Mouse (Mus musculus) embryonic facial prominence, embryonic 13.5 days (tissue): Measurements from ENCODE around the gene D10Wsu102e. TPM values are rescaled to one million over a fixed set of nuclear protein-coding genes. Genes with fewer than 3 reads are reported as not detected.
A peak's percentile ranks its signal among the peaks of the same experiment; 100 is the strongest.
"Not testable (repeated sequence)": the region's sequence is repeated elsewhere in the genome, so short reads cannot be mapped to it uniquely, and the experiment has no call there.

Source experiments
- ATAC-seq: fragments of 200-750 bp; cut with Nextera tagmentation; 2 replicates; pipeline ENCODE4 v1.8.0; 2017; ENCODE audit warnings: low read depth; ENCODE audit not compliant: insufficient number of reproducible peaks, insufficient read depth, low FRiP score, low TSS enrichment
- H3K27ac ChIP-seq: fragments of 300-500 bp; sonication (generic); 2 replicates; pipeline ENCODE4 v1.5.1; 2015; ENCODE audit warnings: moderate library complexity, mild to moderate bottlenecking, inconsistent platforms
- H3K27me3 ChIP-seq: fragments of 300-500 bp; sonication (generic); 2 replicates; pipeline ENCODE4 v1.6.1; 2015; ENCODE audit warnings: mild to moderate bottlenecking, inconsistent platforms
- H3K36me3 ChIP-seq: fragments of 300-500 bp; sonication (generic); 2 replicates; pipeline ENCODE4 v1.6.1; 2015; ENCODE audit warnings: mild to moderate bottlenecking, inconsistent platforms
- H3K4me1 ChIP-seq: fragments of 300-500 bp; sonication (generic); 2 replicates; pipeline ENCODE4 v1.6.1; 2015; ENCODE audit warnings: inconsistent platforms
- H3K4me2 ChIP-seq: fragments of 300-500 bp; sonication (generic); 2 replicates; pipeline ENCODE4 v1.6.1; 2015; ENCODE audit warnings: moderate library complexity, mild to moderate bottlenecking, inconsistent platforms
- H3K4me3 ChIP-seq: fragments of 300-500 bp; sonication (generic); 2 replicates; pipeline ENCODE4 v1.5.1; 2015; ENCODE audit warnings: mild to moderate bottlenecking, inconsistent platforms
- H3K9ac ChIP-seq: fragments of 300-500 bp; sonication (generic); 2 replicates; pipeline ENCODE4 v1.6.1; 2015; ENCODE audit warnings: mild to moderate bottlenecking, inconsistent platforms
- H3K9me3 ChIP-seq: fragments of 300-500 bp; sonication (generic); 2 replicates; pipeline ENCODE4 v1.6.1; 2016; ENCODE audit warnings: inconsistent platforms
- WGBS: fragments of 180-500 bp; shearing (Covaris S2); methylation state at CpG from one replicate; pipeline ENCODE4 v1.1.7; 2015; ENCODE audit warnings: mixed read lengths; 5-methylcytosine and 5-hydroxymethylcytosine counted together
- polyA plus RNA-seq: library from polyadenylated mRNA; unstranded; fragments of >200 nt; fragmentation: Nextera tagmentation; extraction: Ambion mirVana; gene quantifications from 2 replicates; pipeline ENCODE4 v1.2.1, GENCODE M21; 2015

D10Wsu102e gene
- polyA plus RNA-seq, 1 experiment from 2014 or later: 0.83 TPM

DNA sequence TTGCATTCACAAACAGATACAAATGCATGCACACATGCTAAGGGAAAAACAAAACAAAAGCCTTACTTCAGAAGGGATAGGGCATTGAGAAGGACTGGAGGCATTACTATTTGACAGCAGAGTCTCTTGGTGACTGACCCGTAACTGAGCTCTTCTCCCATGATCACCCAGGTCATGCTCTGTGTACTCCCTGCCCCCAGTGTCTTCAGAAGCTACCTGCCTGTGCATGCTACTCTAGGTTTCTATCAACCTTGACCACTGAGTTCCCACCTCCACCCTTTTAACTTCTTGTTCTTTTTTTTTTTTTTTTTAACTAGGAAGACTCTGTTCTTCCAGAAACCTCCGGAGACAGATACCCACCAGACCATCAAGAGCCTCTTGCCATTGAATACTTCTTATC, 9.3 kb upstream of the D10Wsu102e start:
- Histone ChIP-seq H3K4me2 (no peak overlapping the region), H3K27ac (no peak overlapping the region), H3K36me3 (no peaks in the 10 kb centered on the region), H3K9ac (no peak overlapping the region), H3K4me3 (no peak overlapping the region), H3K9me3 (no peaks in the 10 kb centered on the region), H3K27me3 (no peaks in the 10 kb centered on the region; the same call in 1 of the 2 replicates), H3K4me1 (peaks cover 11% of the 10 kb centered on the region)
- ATAC-seq: no peak
- 87% methylated on average over 2 of the region's 2 CpGs for WGBS

- H3K27ac ChIP-seq, H3K27me3 ChIP-seq, ATAC-seq, H3K36me3 ChIP-seq, H3K9ac ChIP-seq, H3K4me3 ChIP-seq, H3K4me2 ChIP-seq, H3K9me3 ChIP-seq: not testable (repeated sequence)
- WGBS: 72% methylated on average over 4 of the region's 4 CpGs
- peaks cover 11% of the 10 kb centered on the region for H3K4me1 ChIP-seq
Measured at GRCm38 (mm10) chr10:83351779-83352178, 8.2 kb upstream of the D10Wsu102e start.

- H3K4me1 ChIP-seq: peaks cover 11% of the 10 kb centered on the region
- H3K9ac ChIP-seq: 0 out of 2 replicates have a peak overlapping the region, but pooled peaks have one; percentile 1
- 47% methylated on average over 14 of the region's 14 CpGs for WGBS
- H3K9me3 ChIP-seq: no peaks in the 10 kb centered on the region
- no peaks in the 10 kb centered on the region for H3K36me3 ChIP-seq
- no peaks in the 10 kb centered on the region; the same call in 1 of the 2 replicates for H3K27me3 ChIP-seq
- ATAC-seq: no peak
- H3K4me3 ChIP-seq: no peak overlapping the region
- peak overlapping the region; percentile 41 for H3K27ac ChIP-seq
- H3K4me2 ChIP-seq: peak overlapping the region; percentile 21; the same call in 1 of the 2 replicates
Measured at GRCm38 (mm10) chr10:83353680-83354332, 6.2 kb upstream of the D10Wsu102e start.

DNA sequence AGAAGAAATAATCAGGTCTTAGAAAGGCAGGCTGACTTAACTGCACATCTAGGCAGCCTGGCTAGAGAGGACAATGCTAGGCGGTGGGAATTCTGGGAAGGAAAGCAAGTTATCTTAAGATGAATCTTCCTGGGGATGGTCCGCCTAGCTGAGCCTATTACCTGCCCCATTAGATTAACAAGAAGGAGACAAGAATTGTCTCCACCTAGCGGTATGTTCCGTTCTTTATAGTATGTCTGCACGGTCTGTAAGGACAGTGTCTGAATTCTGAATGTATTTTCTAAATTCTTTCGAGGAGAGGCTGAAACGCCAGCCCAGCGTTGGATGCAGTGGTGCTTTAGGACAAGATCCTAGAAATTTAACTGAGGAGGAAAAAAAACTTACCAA, 5.7 kb upstream of the D10Wsu102e start:
- peak overlapping the region; percentile 21; the same call in 1 of the 2 replicates for H3K4me2 ChIP-seq
- H3K4me3 ChIP-seq: no peak overlapping the region
- no peaks in the 10 kb centered on the region for H3K36me3 ChIP-seq
- no peaks in the 10 kb centered on the region for H3K9me3 ChIP-seq
- peaks cover 14% of the 10 kb centered on the region for H3K4me1 ChIP-seq
- ATAC-seq: no peak
- no peaks in the 10 kb centered on the region; the same call in 1 of the 2 replicates for H3K27me3 ChIP-seq
- H3K9ac ChIP-seq: no peak overlapping the region
- WGBS: 61% methylated on average over 8 of the region's 8 CpGs
- H3K27ac ChIP-seq: peak overlapping the region; percentile 41

DNA sequence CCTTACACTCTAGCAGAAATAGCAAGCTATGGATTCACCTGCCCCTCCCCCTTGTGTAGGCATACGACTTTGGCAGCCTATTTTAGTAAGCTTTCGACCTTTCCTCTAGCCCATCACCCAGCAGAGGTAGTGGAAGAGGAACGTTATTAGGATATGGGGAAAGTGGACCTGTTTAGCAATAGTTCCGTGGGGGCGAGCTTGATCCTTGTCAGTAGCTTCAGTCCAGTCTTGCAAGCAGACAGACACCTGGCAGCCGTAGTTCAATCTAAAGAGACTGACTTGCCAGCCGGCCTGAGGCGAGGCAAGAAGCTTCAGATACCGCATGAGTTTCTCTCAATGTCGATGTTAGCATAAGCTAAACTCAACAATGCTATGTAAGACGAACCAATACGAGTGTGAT, 3.6 kb upstream of the D10Wsu102e start:
- ATAC-seq: no peak

DNA sequence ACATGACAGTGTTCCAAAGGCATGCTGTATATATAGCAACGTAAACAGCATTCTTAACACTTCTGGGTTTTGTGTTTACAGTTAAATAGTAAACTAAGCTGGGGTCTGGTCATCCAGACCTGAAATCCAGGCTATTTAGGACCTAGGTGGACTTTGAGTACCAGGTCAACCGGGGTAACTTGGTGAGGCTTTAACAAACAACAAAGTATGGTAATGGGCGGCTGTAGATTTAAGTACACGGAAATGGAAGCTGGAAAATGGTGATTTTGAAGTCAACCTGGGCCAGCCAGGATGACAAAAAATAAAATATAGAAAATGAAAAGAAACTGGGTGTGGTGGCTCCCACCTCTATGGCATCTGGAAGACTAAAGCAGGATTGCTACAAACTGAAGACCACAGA, 570 bp upstream of the D10Wsu102e start:
- Histone ChIP-seq H3K27ac (peak overlapping the region; percentile 66; the same call in 1 of the 2 replicates), H3K36me3 (peaks cover 22% of the 10 kb centered on the region), H3K9ac (0 out of 2 replicates have a peak overlapping the region, but pooled peaks have one; percentile 40), H3K4me3 (peak overlapping the region; percentile 93), H3K4me1 (peaks cover 21% of the 10 kb centered on the region), H3K27me3 (no peaks in the 10 kb centered on the region), H3K9me3 (no peaks in the 10 kb centered on the region), H3K4me2 (peak overlapping the region; percentile 82)
- ATAC-seq: no peak
- WGBS: 88% methylated on average over 4 of the region's 4 CpGs

More for the DNA sequence above, 3.6 kb upstream of the D10Wsu102e start:
- Histone ChIP-seq H3K36me3 (no peaks in the 10 kb centered on the region), H3K9me3 (no peaks in the 10 kb centered on the region), H3K9ac (no peak overlapping the region), H3K27ac (no peak overlapping the region), H3K27me3 (no peaks in the 10 kb centered on the region), H3K4me1 (peaks cover 23% of the 10 kb centered on the region), H3K4me3 (no peak overlapping the region), H3K4me2 (no peak overlapping the region)
- WGBS: 75% methylated on average over 12 of the region's 12 CpGs

DNA sequence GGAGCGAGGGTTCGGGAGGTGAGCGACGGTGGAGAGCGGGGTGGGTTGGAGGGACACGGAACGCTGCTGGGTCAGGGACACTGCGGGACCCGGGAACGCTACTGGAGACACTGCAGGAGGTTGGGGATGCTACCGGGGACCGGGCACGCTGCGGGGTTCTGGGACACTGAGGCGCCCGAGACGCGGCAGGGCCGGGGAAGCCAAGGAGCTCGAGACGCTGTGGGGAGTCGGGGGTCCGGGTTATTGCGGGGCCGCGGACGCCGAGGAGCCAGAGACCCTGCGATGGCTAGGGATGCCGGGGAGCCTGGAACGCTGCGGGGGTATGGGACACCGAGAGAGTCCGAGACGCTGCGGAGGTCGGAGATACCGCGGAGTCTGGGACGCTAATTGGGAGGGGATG, 335 bp downstream of the D10Wsu102e start:
- peak overlapping the region; percentile 90 for H3K9ac ChIP-seq
- H3K4me1 ChIP-seq: peaks cover 21% of the 10 kb centered on the region
- peak; percentile 61; the same call in 1 of the 2 replicates for ATAC-seq
- H3K27ac ChIP-seq: peak overlapping the region; percentile 73
- no peaks in the 10 kb centered on the region for H3K9me3 ChIP-seq
- H3K4me2 ChIP-seq: peak overlapping the region; percentile 82
- peaks cover 32% of the 10 kb centered on the region for H3K36me3 ChIP-seq
- under 1% methylated on average over 40 of the region's 40 CpGs for WGBS
- H3K4me3 ChIP-seq: peak overlapping the region; percentile 93
- no peaks in the 10 kb centered on the region for H3K27me3 ChIP-seq

GRCm38 (mm10) chr10:83361643-83362382, 1.8 kb downstream of the D10Wsu102e start:
- Histone ChIP-seq H3K4me2 (peak overlapping the region; percentile 82), H3K9me3 (no peaks in the 10 kb centered on the region)
- WGBS: 50% methylated on average over 5 of the region's 5 CpGs

GRCm38 (mm10) chr10:83363451-83363850, 3.4 kb downstream of the D10Wsu102e start:
- Histone ChIP-seq H3K27me3 (no peaks in the 10 kb centered on the region), H3K4me1 (peaks cover 21% of the 10 kb centered on the region), H3K36me3 (peaks cover 62% of the 10 kb centered on the region), H3K4me2 (no peak overlapping the region), H3K9ac (no peak overlapping the region), H3K27ac (no peak overlapping the region), H3K4me3 (no peak overlapping the region), H3K9me3 (no peaks in the 10 kb centered on the region)
- 91% methylated on average over 8 of the region's 8 CpGs for WGBS
- no peak for ATAC-seq

More at GRCm38 (mm10) chr10:83361643-83362382, 1.8 kb downstream of the D10Wsu102e start:
- Histone ChIP-seq H3K27ac (no peak overlapping the region), H3K4me3 (peak overlapping the region; percentile 93; the same call in 1 of the 2 replicates), H3K4me1 (peaks cover 21% of the 10 kb centered on the region), H3K36me3 (peaks cover 46% of the 10 kb centered on the region), H3K27me3 (no peaks in the 10 kb centered on the region), H3K9ac (0 out of 2 replicates have a peak overlapping the region, but pooled peaks have one; percentile 28)
- ATAC-seq: no peak

DNA sequence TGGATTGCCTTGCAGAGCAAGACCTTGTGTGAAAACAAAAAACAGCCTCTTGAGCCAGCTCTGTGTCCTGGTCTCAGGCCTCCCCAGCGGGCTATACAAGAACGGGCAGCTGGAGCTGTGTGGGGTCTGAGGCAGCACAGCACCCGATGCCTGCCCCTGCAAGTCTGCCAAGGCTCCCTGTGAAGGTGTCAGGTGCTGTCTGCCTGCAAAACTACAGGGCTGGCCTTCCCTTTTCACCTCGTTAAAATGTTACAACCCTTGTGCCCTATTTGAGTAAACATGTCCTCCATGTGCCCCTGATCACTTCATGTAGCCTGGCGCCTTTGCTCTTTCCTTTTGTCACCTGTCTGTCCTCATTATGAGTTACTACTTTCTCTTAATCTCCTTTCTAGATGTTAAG, 8.9 kb downstream of the D10Wsu102e start:
- WGBS: 82% methylated on average over 5 of the region's 5 CpGs
- peaks cover 89% of the 10 kb centered on the region for H3K36me3 ChIP-seq

DNA sequence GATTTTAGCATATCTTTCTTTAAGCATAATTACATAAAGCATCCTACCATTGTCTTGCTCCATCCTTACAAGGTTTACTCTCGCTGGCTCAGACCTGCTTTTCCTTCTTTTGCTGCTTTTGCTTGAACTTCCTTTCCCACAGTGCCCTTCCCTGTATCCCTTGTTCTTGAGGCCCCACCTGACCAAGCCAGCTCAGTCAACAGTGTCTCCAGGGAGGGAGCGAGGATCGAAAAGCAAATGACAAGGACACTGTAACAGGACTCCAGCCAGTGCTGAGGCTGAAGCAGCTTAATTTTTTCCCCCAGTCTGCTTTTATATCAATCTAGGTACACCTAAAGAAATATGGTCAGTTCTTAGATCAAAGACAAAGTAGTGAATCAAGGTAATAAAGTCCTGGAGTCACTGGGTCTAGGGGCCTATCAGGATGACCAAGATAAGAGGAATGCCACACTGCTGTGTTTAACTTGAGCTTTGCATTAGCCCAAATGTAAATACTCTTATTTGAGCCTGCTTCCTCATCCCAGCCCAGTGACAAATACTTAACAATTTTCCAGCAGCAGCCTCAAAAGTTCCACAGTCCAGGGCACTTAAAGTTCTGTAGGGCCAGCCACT, 14.1 kb downstream of the D10Wsu102e start:
- Histone ChIP-seq H3K4me1 (no peaks in the 10 kb centered on the region), H3K4me3 (no peak overlapping the region), H3K4me2 (no peak overlapping the region), H3K27ac (no peak overlapping the region), H3K27me3 (no peaks in the 10 kb centered on the region), H3K9me3 (no peaks in the 10 kb centered on the region), H3K9ac (no peak overlapping the region), H3K36me3 (peaks cover 46% of the 10 kb centered on the region)
- ATAC-seq: no peak
- WGBS: 89% methylated on average over 3 of the region's 3 CpGs

More for the DNA sequence above, 8.9 kb downstream of the D10Wsu102e start:
- no peak for ATAC-seq
- Histone ChIP-seq H3K27me3 (no peaks in the 10 kb centered on the region), H3K9ac (no peak overlapping the region), H3K4me3 (no peak overlapping the region), H3K27ac (no peak overlapping the region), H3K4me2 (no peak overlapping the region), H3K4me1 (0 out of 2 replicates have a peak, but pooled peaks cover 2% of the 10 kb centered on the region), H3K9me3 (no peaks in the 10 kb centered on the region)
